Mouse (Mus musculus) MEL-GATA-1-ER (cell line): Measurements from ENCODE around the gene Rps6kc1.

Experiments
- DNase-seq: peaks from one replicate; pipeline ENCODE4 v3.0.0-alpha.2; 2012; ENCODE audit warnings: low read depth; ENCODE audit errors: extremely low read depth

Rps6kc1 gene

DNA sequence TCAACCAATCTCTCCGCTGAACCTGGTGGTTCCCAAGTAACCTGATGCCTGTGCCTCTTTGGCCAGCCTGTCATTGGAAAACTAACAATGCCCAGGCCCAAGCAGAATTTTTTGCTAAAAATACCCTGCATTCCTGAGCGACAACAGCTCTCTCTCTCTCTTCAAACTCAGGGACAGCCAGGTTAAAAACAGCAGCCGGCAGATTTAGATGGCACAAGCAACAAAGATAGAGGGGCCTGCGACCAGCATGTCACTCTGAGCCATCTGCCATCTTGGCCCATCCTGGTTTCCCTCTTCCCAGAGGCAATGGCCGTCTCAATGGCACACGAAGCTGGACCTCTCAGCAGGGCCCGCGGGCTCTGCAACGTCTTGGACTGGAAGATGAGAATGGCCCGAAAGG, 242.5 kb downstream of the Rps6kc1 start:
- DNase-seq, result no peak

DNA sequence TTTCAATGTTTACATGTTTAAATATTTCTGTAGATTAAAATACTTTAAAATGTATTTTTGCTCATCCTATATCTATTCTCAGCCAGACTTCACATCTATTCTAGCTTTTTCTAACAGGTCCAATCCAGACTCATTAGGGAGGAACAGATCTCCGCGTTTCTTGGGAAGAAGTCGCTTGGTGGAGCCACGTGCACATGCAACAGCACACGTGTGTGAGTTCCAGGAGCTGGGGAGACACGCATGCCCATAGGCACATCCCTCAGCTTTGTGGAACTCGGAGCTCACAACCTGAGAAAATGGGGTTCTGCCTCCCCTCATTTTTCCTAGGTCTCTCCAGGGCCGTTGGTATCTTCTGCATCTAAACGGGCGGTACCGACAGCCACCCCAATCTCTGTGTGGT, 243.7 kb downstream of the Rps6kc1 start:
- DNase-seq, result no peak

DNA sequence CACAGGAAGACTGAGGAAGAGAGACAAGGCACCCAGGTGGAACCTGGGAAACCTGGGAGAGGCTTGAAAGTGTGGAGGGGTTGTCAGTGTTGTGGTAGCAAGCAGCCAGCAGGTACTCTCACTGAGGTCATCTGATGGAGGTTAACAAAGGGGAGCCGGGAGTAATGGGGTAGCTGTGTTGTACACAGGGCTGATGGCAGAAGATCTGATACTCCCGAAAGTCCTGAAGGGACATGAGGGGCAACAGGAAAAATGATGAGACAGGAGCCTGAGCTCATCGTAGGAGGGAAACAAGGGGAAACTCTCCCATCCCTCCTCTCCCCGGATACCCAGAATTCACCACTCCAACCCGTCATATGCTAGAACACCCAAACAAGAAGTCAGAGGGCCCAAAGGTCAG, 244.2 kb downstream of the Rps6kc1 start:
- DNase-seq, result no peak

DNA sequence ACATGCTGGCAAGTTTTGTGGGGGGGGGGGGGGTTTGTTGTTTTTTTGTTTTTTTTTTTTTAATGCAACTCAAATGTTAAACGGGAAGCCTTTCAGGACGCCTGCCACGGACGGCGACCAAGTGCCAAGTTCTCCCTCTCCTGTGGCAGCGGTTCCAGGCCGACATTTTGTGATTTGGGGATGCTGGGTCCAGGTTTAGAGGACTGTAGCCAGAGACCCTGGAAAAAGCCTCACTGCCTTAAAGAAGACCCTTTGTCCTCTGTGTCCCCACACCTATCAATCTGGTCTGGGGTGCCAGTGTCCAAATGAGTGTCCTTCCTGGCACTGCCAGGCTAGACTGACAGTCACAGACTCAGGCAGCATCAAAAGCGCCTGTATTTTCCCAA, 246.1 kb downstream of the Rps6kc1 start:
- no peak for DNase-seq

DNA sequence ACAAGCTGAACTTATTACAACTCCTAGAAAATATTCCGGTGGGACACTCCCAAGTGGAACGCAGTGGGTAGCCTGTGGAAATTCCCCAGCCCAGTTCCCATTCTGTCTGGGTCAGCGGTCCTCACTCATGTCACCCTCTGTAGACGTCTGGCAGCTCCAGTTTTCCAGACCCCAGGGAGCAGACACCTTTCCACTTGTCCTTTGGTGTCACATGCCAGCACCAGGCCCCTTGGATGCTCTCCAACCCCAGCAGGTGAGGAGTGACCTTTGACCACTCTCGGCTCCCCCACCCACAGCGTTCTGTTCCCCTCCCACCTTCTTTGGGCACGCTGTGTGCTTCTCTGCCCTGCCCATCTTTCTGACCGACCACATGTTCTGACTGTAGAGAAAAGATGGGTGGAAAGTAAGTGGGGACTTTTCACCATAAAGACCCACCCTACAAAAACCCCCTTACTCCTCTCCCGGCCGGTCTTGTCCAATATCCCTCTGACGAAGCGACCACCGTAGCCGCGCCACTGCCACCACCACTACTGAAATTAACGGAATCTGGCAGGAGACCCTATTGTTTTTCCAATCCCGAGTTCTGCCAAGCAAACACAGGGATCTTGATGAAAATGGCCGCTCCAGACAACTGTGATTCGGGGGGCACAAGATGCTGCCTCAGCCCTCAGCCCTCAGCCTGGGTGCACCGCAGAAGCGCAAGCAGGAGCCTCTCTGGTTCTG, 246.6 kb downstream of the Rps6kc1 start:
- no peak for DNase-seq

DNA sequence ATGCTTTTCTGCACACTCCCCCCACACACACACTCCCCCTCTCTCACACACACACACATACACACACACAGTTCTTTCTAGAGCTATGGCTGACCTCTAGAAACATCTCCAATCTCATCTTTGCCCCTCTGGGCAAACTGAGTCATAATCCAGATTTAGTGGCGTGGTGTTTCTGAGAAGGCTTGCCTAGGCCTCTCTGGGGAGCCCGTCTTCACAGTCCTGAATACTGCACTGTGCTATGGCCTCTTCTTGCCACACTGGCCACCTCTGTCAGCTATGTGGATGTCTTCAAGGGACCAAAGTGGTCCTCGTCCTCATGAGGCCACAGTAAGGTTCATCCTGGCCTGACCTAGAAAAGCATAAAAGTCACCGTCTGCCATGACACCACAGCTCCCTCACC, 247.6 kb downstream of the Rps6kc1 start:
- no peak for DNase-seq

DNA sequence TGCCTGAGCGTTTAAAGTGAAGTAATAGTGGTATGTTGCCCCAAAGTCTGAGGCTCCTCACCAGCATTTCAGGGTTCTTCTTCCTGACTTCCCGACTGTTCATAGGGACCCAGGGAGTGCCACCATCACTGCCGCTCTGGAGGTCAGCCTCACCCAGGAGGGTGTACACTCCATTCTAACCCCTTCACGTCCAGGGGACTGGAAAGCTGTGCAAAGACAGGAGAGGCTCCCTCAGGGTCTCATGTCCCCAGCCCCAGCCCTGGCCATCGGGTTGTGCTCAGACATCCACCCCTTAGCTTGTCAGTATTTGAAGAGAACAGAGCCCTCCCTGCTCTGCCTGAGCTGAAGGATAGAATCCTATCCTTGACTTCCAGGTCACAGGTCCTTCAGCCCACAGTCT, 248.8 kb downstream of the Rps6kc1 start:
- no peak for DNase-seq

DNA sequence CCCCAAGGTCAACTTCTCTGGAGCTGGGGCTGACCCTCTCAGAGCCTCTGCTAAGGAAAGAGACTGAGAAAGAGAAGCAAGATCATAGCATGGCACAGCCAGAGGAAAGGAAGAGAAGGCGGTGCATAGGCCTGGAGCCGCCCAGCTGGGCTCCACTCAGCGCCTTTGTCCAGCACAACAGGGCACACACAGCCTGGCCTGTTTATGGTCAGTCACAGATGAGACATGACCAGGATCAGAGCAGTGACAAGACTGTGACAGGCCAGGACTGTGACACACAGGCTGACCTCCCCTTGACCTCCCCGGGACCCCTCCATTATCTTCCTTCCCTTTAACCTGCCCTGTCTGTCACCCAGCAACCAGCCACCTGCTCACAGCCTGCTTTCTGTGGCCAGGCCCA, 249.8 kb downstream of the Rps6kc1 start:
- no peak for DNase-seq

DNA sequence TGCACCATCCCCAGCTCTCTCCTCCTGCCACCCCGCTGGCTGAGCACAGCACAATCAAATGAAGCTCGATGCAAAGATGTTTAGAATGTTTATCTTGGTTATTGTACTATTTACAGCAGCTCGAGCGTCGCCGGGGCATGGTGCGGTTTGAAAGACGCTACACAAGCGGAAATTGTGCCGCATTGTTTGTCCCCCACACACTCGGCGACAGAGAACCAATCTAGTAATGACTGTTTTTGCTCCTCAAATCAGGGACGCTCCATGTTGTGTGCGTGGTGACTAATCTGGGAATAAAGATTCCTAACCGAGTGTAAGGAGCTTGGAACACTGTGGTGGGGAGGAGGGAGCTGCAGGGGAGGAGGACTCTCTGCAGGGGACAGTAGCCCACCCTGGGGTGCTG, 250.3 kb downstream of the Rps6kc1 start:
- no peak for DNase-seq

DNA sequence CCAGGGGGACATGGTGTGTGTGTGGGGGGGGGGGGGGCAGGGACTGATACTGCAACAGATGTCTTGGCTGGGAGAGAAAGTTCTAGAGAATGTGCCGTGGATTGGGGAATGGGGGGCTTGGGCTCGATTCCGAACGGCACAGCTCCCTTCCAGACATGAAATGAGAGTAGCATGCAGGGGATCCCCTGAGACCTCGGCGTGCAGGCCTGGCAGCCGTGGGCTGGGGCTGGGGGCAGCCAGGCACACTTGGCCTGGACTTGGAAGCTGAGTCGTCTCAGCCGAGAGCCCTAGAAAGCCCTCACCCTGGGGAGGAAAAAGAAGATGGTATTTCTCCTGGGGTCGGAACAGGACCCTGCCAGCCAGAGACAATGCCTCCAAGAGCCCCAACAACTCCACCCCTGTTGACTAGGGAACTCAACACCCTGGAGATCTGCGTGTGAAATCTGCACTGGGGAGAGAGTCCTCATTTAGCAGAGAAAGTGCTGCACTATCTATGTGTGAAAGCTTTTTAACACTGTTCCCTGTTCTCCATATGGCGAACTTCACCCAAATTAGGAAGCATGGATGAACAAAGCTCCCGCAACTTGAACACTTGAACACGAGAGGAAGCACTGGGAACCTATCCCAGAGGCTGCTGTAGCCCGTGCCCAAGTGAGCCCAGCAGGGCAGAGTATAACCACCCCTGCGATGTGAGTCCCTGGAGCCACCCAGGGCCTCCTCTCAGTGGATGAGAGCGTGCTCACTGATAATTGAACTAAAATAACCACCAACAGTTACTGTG, 251.7 kb downstream of the Rps6kc1 start:
- DNase-seq, result no peak

DNA sequence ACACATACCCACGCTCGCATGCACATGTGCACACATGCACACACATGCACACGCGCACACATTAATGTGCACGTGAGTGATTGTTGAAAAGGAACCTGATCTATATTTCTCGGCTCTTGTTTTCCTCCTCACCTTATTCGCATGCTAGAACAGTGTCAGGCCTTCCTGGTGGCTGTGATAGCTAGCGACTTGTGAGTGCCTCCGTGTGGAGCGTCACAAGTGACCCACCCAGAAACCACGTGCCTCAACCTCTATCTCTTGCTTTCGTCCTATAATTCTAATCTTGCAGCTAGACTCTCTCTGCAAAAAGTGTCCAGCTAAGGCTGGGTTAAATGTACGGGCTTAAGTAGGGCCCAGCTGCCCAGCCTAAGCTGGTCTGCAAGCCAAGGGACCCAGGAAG, 253.3 kb downstream of the Rps6kc1 start:
- DNase-seq, result no peak

DNA sequence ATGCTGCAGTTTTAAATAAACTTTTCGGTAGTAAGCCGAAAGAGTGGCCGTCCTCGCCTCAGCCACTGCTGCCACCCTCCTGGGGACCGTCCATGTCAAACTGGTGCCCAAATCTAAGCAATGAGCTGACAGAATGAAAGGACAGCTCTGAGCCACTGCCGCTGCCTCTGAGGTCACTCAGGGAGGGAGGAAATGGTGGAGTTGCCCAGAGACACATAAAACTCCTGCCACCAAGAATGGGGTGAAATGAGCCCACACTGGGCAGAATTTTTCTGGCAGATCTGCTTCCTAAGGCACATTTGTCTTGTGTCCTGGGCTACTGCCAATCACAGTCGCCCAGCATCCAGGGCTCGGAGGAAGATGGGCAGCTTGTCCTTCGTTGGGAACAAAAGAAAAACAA, 255.5 kb downstream of the Rps6kc1 start:
- no peak for DNase-seq

DNA sequence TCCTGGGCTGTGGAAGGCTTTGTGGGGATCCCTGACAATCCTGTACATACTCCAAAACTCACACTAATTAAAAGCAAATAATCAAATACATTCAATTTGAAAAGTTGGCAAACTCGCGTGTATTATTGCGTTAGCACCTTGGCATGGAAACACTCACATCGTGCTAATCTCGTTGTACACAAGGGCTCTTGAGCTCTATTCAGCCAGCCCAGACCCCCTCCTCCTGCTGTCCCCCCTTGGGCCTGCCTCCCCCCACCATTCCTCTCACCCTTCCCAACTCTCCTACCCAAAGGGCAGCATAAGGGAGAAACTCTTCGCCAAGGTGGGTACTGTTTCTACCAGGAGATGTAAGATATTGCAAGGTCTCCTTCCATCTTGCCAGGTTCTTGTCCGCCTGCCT, 255.9 kb downstream of the Rps6kc1 start:
- DNase-seq, result no peak

DNA sequence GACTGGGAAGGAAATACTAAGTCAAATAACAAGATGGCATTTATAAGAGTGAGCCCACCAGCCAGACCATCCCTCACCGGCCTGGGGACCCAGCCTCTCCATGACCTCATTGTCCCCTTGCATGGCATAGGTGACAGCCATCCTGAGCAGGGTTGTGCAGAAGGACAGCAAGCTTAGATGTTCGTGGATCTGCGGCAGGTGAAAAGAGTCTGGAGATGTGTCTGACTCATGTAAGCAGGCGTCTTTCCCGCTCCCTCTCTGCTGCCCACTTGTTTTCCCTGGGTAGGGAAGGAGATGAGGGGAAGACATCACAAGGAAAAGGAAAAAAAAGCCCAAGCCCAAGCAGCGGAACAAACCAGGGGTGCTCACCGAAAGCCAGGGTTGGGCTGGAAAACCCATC, 256.5 kb downstream of the Rps6kc1 start:
- DNase-seq, result no peak

DNA sequence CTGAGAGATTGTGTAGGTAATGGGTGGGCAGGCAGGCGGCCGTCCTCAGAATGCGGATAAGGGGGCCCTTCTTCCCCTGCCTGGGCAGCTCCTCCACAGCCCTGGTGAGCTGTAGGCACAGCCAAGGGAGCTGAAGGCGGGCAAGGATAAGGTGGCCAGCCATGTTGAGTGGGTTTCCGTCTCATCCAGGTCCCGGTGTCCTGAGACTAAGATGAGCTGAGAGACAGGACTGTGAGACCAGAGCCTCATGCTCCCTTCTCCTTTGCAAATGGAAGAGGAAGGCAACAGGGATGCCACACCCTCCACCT, 256.9 kb downstream of the Rps6kc1 start:
- no peak for DNase-seq

DNA sequence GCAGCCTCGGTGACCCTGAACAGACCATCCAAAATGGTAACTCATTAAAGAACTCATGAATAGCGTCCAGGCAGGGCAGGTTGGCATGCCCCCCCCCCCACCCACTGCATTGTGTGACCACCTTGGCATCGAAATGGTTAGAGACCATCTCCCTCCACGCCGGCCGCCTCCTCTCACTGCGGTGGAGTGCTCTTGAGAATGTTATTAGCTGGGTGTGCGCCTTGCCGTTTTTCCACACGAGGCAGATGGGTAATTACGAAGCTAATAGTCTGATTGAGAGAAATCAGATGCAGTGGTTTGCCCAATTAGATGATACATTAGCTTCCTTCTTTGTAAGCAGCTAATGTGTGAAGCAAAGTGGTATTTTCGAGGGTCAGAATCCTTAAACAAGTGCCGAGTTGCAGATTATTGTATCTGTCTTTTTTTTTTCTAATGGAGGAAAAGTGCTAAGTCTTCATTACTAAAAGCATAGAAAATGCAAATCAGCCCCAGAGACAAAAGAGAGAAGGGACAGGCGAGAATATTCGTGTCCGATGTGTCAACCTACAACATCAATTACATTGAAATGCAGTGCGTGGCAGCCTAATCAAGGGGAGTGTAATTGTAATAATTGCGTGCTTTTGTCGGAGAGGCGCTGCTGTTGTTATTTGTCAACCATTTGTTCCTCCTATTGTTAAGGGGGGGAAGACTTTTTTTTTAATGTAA, 257.4 kb downstream of the Rps6kc1 start:
- DNase-seq, result no peak

DNA sequence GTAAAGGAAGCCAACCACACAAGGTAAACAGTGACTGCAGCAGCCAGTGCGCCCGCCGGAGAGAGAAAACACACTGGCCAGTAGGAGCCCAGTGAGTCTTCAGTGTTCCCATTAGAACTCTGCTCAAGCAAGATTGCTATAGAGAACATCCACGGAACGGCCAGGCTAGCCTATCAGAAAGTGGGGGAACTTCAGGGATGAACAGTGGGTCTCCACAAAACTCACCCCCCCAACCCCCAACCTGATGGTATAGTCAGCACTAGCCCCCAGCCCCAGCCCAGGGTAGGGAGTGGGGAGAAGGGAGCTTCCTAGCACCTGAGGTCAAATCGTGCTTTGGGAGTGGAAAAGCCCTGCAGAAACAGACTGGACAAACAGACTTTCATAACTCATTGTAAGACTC, 258.5 kb downstream of the Rps6kc1 start:
- no peak for DNase-seq
